Mouse (Mus musculus) thymus, adult 2 months (tissue): ENCODE data around the gene Gm8947.
"Not testable (repeated sequence)": the region's sequence is repeated elsewhere in the genome, so short reads cannot be mapped to it uniquely, and the experiment has no call there.

ENCODE experiments used
- CTCF ChIP-seq: fragments of 200-500 bp; IDR thresholded peaks from 2 replicates; pipeline ENCODE4 v1.5.1; 2012; ENCODE audit warnings: mild to moderate bottlenecking, control low read depth, low read length, moderate library complexity, borderline replicate concordance; ENCODE audit not compliant: control insufficient read depth, poor library complexity, insufficient read depth; ENCODE audit errors: extremely low read depth
- POLR2A ChIP-seq: fragments of 200-500 bp; IDR thresholded peaks from 2 replicates; pipeline ENCODE4 v1.6.1; 2012; ENCODE audit warnings: mild to moderate bottlenecking, low read length, control low read depth, moderate library complexity; ENCODE audit not compliant: control insufficient read depth, poor library complexity, insufficient read depth; ENCODE audit errors: extremely low read depth

GRCm38 (mm10) chr1:151186186-151186585 is 6.0 kb upstream of the Gm8947 start:
- TF ChIP-seq CTCF, POLR2A: not testable (repeated sequence)
